Mouse (Mus musculus): Measurements from ENCODE around the gene Ces3a.
"Not testable (repeated sequence)": the region's sequence is repeated elsewhere in the genome, so short reads cannot be mapped to it uniquely, and the experiment has no call there.

Gene Ces3a

GRCm38 (mm10) chr8:105093992-105094391, 45.6 kb downstream of the Ces3a start:
- DNase-seq (ENCODE audit: low spot score in 2 of 2) = no peak

- DNase-seq (ENCODE audit: low spot score in 2 of 2) = not testable (repeated sequence)
Measured at GRCm38 (mm10) chr8:105102101-105102785, 53.8 kb downstream of the Ces3a start.

- DNase-seq (ENCODE audit: low spot score in 2 of 2) = not testable (repeated sequence)
Measured at GRCm38 (mm10) chr8:105103701-105104100, 55.3 kb downstream of the Ces3a start.

GRCm38 (mm10) chr8:105104220-105104619, 55.8 kb downstream of the Ces3a start:
- no peak for DNase-seq (ENCODE audit: low spot score in 2 of 2)
